Mouse (Mus musculus) midbrain, postnatal 0 days (tissue): ENCODE results near the gene Tmem150c. TPM values are rescaled to one million over a fixed set of nuclear protein-coding genes. Genes with fewer than 3 reads are reported as not detected.
A peak's percentile ranks its signal among the peaks of the same experiment; 100 is the strongest.

Experiments used
- ATAC-seq: fragments of 200-750 bp; cut with Nextera tagmentation; 2 replicates; pipeline ENCODE4 v1.8.0; 2017; ENCODE audit warnings: moderate number of reproducible peaks, mild to moderate bottlenecking, moderate TSS enrichment, moderate library complexity; ENCODE audit not compliant: low FRiP score
- DNase-seq: peaks from one replicate; pipeline ENCODE4 v3.0.0-alpha.2; 2015; ENCODE audit warnings: low spot score
- H3K27ac ChIP-seq: fragments of 300-500 bp; sonication (generic); 2 replicates; pipeline ENCODE4 v1.5.1; 2014; ENCODE audit warnings: low read depth, mild to moderate bottlenecking, low read length, mixed read lengths
- H3K27me3 ChIP-seq: fragments of 300-500 bp; sonication (generic); 2 replicates; pipeline ENCODE4 v1.6.1; 2014; ENCODE audit warnings: low read length, control low read depth, mixed read lengths; ENCODE audit not compliant: insufficient read depth
- H3K36me3 ChIP-seq: fragments of 300-500 bp; sonication (generic); 2 replicates; pipeline ENCODE4 v1.6.1; 2014; ENCODE audit warnings: low read length, control low read depth, mixed read lengths; ENCODE audit not compliant: insufficient read depth
- H3K4me1 ChIP-seq: fragments of 300-500 bp; sonication (generic); 2 replicates; pipeline ENCODE4 v1.6.1; 2014; ENCODE audit warnings: mild to moderate bottlenecking, control low read depth, antibody characterized with exemption, low read length, mixed read lengths; ENCODE audit not compliant: insufficient read depth
- H3K4me2 ChIP-seq: fragments of 300-500 bp; sonication (generic); 2 replicates; pipeline ENCODE4 v1.6.1; 2014; ENCODE audit warnings: low read depth, mild to moderate bottlenecking, low read length, mixed read lengths; ENCODE audit not compliant: poor library complexity, severe bottlenecking
- H3K4me3 ChIP-seq: fragments of 300-500 bp; sonication (generic); 2 replicates; pipeline ENCODE4 v1.5.1; 2014; ENCODE audit warnings: low read depth, mild to moderate bottlenecking, low read length, moderate library complexity
- H3K9ac ChIP-seq: fragments of 300-500 bp; sonication (generic); replicated peaks from 2 replicates; pipeline ENCODE4 v1.6.1; 2014; ENCODE audit warnings: mild to moderate bottlenecking, low read length, moderate library complexity, mixed read lengths; ENCODE audit not compliant: poor library complexity, severe bottlenecking
- H3K9me3 ChIP-seq: fragments of 300-500 bp; sonication (generic); 2 replicates; pipeline ENCODE4 v1.6.1; 2016; ENCODE audit warnings: low read length, control low read depth
- CTCF ChIP-seq: IDR thresholded peaks from 2 replicates; pipeline ENCODE4 v1.5.1; 2016; ENCODE audit warnings: antibody characterized with exemption, mild to moderate bottlenecking
- WGBS: fragments of 180-500 bp; shearing (Covaris S2); extraction: QIAGEN DNeasy Blood & Tissue Kit; methylation state at CpG from one replicate; pipeline ENCODE4 v1.1.7; 2014; 5-methylcytosine and 5-hydroxymethylcytosine counted together
- polyA plus RNA-seq: library from polyadenylated mRNA; unstranded; fragments of >200 nt; fragmentation: Nextera tagmentation; extraction: Ambion mirVana; gene quantifications from 2 replicates; pipeline ENCODE4 v1.2.1, GENCODE M21; 2015
- total RNA-seq: library from RNA; depleted of rRNA; stranded (reverse); fragments of >200 nt; gene quantifications from 2 replicates; pipeline ENCODE4 v1.2.3, GENCODE M21; 2014

Tmem150c gene
- total and polyA plus RNA-seq, 2 experiments from 2014 or later: 49.1 to 63.7 TPM

DNA sequence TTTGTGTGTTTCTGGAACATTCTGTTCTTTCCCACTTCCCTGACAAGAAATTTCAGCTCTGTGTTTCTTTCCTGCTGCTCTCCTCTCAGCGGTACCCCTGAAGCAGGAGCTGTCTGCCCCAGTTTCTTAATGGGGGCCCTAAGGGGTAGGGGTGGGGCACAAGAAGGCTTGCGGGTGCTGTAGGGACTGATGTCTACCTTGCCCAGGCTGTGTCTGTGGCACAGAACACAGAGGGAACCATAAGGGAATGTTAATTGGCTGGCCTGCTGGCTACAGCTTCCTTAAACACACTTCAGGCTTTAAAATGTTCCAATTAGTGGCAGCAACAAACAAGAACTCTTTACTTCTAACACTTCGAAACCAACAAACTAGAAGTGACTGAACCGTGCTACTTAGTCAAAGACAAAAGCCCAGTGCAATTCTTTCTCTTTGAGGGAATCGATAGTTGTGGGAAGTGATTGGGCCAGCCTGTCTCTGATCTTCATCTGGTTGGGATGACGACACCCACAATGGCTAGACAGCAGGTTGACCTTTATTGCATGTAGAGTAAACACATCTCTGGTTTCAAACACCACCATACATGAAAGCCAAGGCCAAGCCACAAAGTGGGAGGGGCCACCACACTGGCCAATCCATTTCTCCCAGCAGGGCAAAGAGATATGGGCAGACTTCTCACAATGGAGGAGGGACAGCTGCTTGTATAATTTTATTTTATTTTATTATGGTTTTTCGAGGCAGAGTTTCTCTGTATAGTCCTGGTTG is 39.7 kb upstream of the Tmem150c start:
- Histone ChIP-seq H3K9me3 (no peaks in the 10 kb centered on the region), H3K9ac (no peak overlapping the region), H3K4me3 (no peak overlapping the region), H3K36me3 (no peaks in the 10 kb centered on the region), H3K4me1 (peaks cover 23% of the 10 kb centered on the region; the same call in 1 of the 2 replicates), H3K4me2 (no peak overlapping the region), H3K27ac (no peak overlapping the region), H3K27me3 (no peaks in the 10 kb centered on the region)
- ATAC-seq: no peak
- DNase-seq: no peak
- WGBS: 69% methylated on average over 7 of the region's 7 CpGs
- no peak for TF ChIP-seq CTCF

DNA sequence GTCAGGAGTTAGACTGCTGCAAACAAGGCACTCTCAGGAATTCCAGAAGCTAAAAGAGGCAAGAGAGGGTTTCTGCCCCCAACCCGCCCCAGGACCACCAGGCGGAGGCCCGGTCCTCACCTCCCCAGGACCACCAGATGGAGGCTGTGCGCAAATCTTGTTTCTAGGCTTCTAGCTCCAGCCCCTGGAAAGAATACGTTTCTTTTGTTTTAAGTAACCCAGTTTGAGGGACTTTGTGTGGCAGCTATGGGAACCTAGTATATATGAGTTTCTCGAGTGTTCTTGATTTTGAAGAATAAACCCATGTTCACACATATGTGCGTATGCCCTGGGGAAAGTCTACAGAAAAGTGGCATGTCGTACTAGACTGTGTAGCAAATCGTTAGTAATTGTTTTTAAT is 37.9 kb upstream of the Tmem150c start:
- Histone ChIP-seq H3K36me3 (no peaks in the 10 kb centered on the region), H3K27ac (peak overlapping the region; percentile 49; the same call in 1 of the 2 replicates), H3K4me2 (no peak overlapping the region), H3K9ac (no peak overlapping the region), H3K27me3 (no peaks in the 10 kb centered on the region), H3K4me1 (peaks cover 23% of the 10 kb centered on the region; the same call in 1 of the 2 replicates), H3K9me3 (no peaks in the 10 kb centered on the region), H3K4me3 (no peak overlapping the region)
- DNase-seq: no peak
- WGBS: 47% methylated on average over 9 of the region's 9 CpGs
- TF ChIP-seq CTCF: no peak
- ATAC-seq: no peak

DNA sequence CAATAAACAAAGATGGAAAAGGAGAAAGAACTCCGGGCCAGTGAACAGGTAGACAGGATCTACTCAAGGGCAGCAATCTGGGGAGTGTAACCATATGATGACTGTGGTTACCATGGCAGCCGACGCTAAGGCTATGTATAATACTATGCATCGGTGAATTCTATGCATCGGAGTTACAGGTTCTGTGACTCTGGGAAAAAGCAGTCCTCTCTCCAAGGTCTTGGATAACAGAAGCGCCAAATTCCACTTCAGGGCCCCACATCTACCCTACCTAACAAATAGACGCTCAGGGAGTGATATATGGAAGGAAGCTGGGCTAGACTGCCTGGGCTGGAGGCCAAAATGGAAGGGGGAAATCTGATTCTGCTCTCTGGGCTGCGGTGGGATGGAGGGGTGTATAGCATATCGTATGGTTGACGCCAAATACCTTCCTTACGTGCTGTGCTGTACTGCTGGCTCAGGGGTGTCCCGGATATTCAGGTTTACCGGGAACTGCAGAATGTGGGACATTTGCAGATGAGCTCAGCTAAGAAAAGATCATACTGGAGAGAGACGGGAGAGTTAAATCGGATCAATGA is 37.3 kb upstream of the Tmem150c start:
- Histone ChIP-seq H3K27ac (peak overlapping the region; percentile 49; the same call in 1 of the 2 replicates), H3K36me3 (no peaks in the 10 kb centered on the region), H3K9me3 (no peaks in the 10 kb centered on the region), H3K4me3 (no peak overlapping the region), H3K4me2 (no peak overlapping the region), H3K27me3 (no peaks in the 10 kb centered on the region), H3K4me1 (peaks cover 23% of the 10 kb centered on the region; the same call in 1 of the 2 replicates), H3K9ac (no peak overlapping the region)
- ATAC-seq (no peak), DNase-seq (peak; percentile 44)
- WGBS: 33% methylated on average over 15 of the region's 15 CpGs
- TF ChIP-seq CTCF: no peak

DNA sequence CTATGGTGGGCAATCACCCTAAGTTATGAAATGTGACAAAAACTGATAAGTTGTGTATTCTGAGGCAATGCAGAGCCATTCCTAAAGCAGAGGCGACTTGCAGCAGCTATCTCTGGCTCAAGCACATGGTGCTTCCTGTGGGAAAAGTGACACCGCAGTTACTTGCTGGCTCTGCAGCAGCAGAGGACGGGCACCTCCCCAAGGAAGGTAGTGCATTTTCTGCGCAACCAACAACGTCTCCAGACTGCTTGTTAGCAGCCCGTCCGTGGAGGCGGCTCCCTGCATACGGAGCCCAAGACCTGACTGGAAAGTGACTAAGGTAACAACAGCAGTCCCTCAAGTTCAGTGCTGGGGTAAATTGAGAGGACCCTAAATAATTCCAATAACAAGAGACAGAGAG is 36.8 kb upstream of the Tmem150c start:
- Histone ChIP-seq H3K27me3 (no peaks in the 10 kb centered on the region), H3K27ac (no peak overlapping the region), H3K9me3 (no peaks in the 10 kb centered on the region), H3K4me3 (no peak overlapping the region), H3K36me3 (no peaks in the 10 kb centered on the region), H3K4me2 (no peak overlapping the region), H3K9ac (no peak overlapping the region), H3K4me1 (peaks cover 23% of the 10 kb centered on the region; the same call in 1 of the 2 replicates)
- ATAC-seq (no peak), DNase-seq (no peak)
- 73% methylated on average over 9 of the region's 9 CpGs for WGBS
- TF ChIP-seq CTCF: no peak

DNA sequence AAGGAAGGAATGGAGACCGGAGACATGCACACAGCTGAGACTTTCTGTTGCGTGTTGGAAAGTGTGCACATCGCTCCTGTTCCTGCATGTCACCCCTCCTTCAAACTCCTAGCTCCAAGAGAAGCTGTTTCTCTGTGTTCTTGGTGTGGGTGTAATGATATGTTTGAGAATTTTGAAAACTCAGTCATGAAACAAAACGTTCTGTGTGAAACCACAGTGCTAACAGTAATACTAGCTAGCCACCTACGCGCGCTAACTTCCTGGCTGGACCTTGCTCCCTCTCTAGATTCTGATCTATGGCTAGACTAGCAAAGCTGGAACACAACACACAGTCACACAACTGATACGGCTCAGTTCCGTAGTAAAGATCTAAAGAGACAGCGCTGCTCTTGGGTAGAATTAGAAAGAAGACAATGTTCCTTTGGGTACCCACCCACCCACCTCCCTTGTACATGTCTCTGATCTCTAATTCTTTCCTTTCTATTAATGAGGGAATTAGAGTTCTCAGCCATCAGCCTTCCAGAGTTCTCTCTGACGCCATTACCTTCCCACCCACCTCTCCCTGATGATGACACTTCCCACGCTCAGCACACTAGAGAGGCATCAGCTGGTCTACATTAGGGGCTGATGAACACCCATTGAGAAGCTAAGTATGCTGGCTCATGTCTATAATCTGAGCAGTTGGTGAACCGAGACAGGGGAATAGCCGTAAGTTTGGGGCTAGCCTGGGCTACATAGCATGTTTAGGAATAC is 32.0 kb upstream of the Tmem150c start:
- DNase-seq (no peak), ATAC-seq (no peak)
- 93% methylated on average over 14 of the region's 14 CpGs for WGBS
- H3K36me3 ChIP-seq: no peaks in the 10 kb centered on the region
- H3K4me2 ChIP-seq: no peak overlapping the region
- no peak overlapping the region for H3K4me3 ChIP-seq
- peaks cover 4% of the 10 kb centered on the region; the same call in 1 of the 2 replicates for H3K4me1 ChIP-seq
- H3K27me3 ChIP-seq: no peaks in the 10 kb centered on the region
- H3K9ac ChIP-seq: no peak overlapping the region
- H3K27ac ChIP-seq: no peak overlapping the region
- H3K9me3 ChIP-seq: no peaks in the 10 kb centered on the region
- no peak for TF ChIP-seq CTCF
